Mouse (Mus musculus): ENCODE measurements around the gene Arsg.

The Arsg gene

GRCm38 (mm10) chr11:109473171-109474085, at the start of gene Arsg, which contains the start of gene Slc16a6:
Gene Arsg, plus strand, starts transcription at chr11:109473374.
Gene Slc16a6, minus strand, starts transcription at chr11:109473598.
- DNase-seq (ENCODE audit: low spot score in 2 of 2): peak; percentile 77 to 85

GRCm38 (mm10) chr11:109425392-109426271, 47.5 kb upstream of the Arsg start, which contains the start of gene Amz2:
Gene Amz2, plus strand, starts transcription at chr11:109425946.
- DNase-seq (ENCODE audit: low spot score in 2 of 2): peak; percentile 94 to 99

- no peak for DNase-seq (ENCODE audit: low spot score in 2 of 2)
These were observed 46.9 kb upstream of the Arsg start for GRCm38 (mm10) chr11:109426272-109426586.

GRCm38 (mm10) chr11:109427353-109427752, 45.8 kb upstream of the Arsg start:
- DNase-seq (ENCODE audit: low spot score in 2 of 2): no peak

GRCm38 (mm10) chr11:109434233-109434798, 38.9 kb upstream of the Arsg start:
- DNase-seq (ENCODE audit: low spot score in 2 of 2): no peak

- no peak for DNase-seq (ENCODE audit: low spot score in 2 of 2)
These were observed 36.3 kb upstream of the Arsg start for GRCm38 (mm10) chr11:109436889-109437288.

GRCm38 (mm10) chr11:109439209-109439608, 34.0 kb upstream of the Arsg start:
- DNase-seq (ENCODE audit: low spot score in 2 of 2): no peak

GRCm38 (mm10) chr11:109439829-109440340, 33.3 kb upstream of the Arsg start:
- peak in 1 of 2 experiments; percentile 54 for DNase-seq (ENCODE audit: low spot score in 2 of 2)

GRCm38 (mm10) chr11:109440641-109441040, 32.5 kb upstream of the Arsg start:
- no peak for DNase-seq (ENCODE audit: low spot score in 2 of 2)

- no peak for DNase-seq (ENCODE audit: low spot score in 2 of 2)
These were observed 32.1 kb upstream of the Arsg start for GRCm38 (mm10) chr11:109441119-109441518.

GRCm38 (mm10) chr11:109442166-109442730, 30.9 kb upstream of the Arsg start:
- no peak for DNase-seq (ENCODE audit: low spot score in 2 of 2)

GRCm38 (mm10) chr11:109443468-109444263, 29.5 kb upstream of the Arsg start:
- DNase-seq (ENCODE audit: low spot score in 2 of 2): no peak

GRCm38 (mm10) chr11:109444600-109444999, 28.6 kb upstream of the Arsg start:
- no peak for DNase-seq (ENCODE audit: low spot score in 2 of 2)

GRCm38 (mm10) chr11:109445438-109446035, 27.6 kb upstream of the Arsg start:
- DNase-seq (ENCODE audit: low spot score in 2 of 2): no peak

- DNase-seq (ENCODE audit: low spot score in 2 of 2): no peak
These were observed 22.0 kb upstream of the Arsg start for GRCm38 (mm10) chr11:109451169-109451568.

GRCm38 (mm10) chr11:109456261-109456660, 16.9 kb upstream of the Arsg start:
- no peak for DNase-seq (ENCODE audit: low spot score in 2 of 2)

- DNase-seq (ENCODE audit: low spot score in 2 of 2): no peak
These were observed 15.0 kb upstream of the Arsg start for GRCm38 (mm10) chr11:109458165-109458564.

- DNase-seq (ENCODE audit: low spot score in 2 of 2): no peak
These were observed 12.6 kb upstream of the Arsg start for GRCm38 (mm10) chr11:109460586-109460985.

GRCm38 (mm10) chr11:109465068-109465467, 8.1 kb upstream of the Arsg start:
- DNase-seq (ENCODE audit: low spot score in 2 of 2): no peak

- DNase-seq (ENCODE audit: low spot score in 2 of 2): no peak
These were observed 6.2 kb upstream of the Arsg start for GRCm38 (mm10) chr11:109466987-109467386.

Data from left cerebral cortex, adult 9 months (tissue).